Mouse (Mus musculus): Measurements from ENCODE around the gene Mcpt1. TPM values are rescaled to one million over a fixed set of nuclear protein-coding genes. Genes with fewer than 3 reads are reported as not detected.

The Mcpt1 gene
- 0.08 TPM in 1 of 2 replicates, not detected in the other for polyA plus RNA-seq (2012; rRNA removed)

DNA sequence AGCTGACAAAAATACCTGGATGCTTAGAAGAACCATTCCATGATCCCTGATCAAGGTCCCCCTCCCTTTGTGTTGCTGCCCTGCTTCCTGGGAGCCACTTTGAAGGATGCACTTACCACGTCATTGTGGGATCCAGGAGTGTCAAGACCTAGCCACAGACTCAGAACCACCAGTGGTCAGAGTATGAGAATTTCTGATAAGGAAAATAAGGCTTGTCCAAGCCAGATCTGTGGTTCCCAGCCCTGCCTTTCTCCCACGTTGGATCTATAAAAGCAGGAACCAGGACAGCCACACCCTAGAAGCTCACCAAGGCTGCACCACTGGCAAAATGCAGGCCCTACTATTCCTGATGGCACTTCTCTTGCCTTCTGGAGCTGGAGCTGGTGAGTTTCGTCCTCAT lies at the start of gene Mcpt1:
Gene Mcpt1, plus strand, starts transcription at position 301 of the 400 bp plus-strand sequence.

DNA sequence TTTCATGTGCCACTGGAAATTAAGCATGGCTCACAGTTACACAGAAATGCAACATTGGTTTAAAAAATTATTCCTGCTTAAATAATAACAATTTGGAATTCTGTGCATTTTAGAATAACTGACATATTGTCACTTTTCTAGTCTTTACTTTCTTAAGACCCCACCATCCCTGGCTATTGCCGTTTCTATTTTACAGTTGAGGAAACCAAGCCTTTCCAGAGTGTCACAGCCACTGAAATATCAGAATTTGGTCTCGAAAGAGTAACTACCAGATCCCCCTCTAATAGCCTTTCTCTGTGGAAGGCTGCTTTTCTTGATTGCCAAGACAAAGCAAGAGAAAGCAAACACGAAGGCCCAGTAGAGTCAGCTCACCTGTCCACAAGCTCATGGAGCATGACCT lies 12.6 kb downstream of the Mcpt1 start, which contains the start of gene Mcpt9:
Gene Mcpt9, minus strand, starts transcription at position 101 of the 400 bp plus-strand sequence.

DNA sequence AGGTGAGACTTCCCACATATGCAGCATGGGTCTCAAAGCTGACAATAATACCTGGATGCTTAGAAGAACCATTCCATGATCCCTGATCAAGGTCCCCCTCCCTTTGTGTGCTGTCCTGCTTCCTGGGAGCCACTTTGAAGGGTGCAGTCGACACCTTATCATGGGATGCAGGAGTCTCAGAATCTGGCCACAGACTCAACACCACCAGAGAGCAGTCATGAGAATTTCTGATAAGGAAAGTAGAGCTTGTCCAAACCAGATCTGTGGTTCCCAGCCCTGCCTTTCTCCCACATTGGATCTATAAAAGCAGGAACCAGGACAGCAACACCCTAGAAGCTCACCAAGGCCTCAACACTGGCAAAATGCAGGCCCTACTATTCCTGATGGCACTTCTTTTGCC lies 24.0 kb downstream of the Mcpt1 start, which contains the start of gene Mcpt2:
Gene Mcpt2, plus strand, starts transcription at position 250 of the 400 bp plus-strand sequence.

GRCm38 (mm10) chr14:56062213-56062612 lies 44.4 kb downstream of the Mcpt1 start, which contains the start of gene Mcpt4:
TSS of gene Mcpt4 (minus strand) at chr14:56062313.

Other genes starting within 250 kb of the Mcpt1 start
- 5.0 and 9.7 TPM in 2 replicates for gene Adcy4, start 233.9 kb upstream of the Mcpt1 start, polyA plus RNA-seq (2012; rRNA removed)
- 3.1 and 9.4 TPM in 2 replicates for gene Ripk3, start 229.1 kb upstream of the Mcpt1 start, polyA plus RNA-seq (2012; rRNA removed)
- gene Nfatc4, start 194.8 kb upstream of the Mcpt1 start, polyA plus RNA-seq (2012; rRNA removed): 29.1 and 48.1 TPM in 2 replicates
- 18.4 and 24.1 TPM in 2 replicates for gene Nynrin, start 164.0 kb upstream of the Mcpt1 start, polyA plus RNA-seq (2012; rRNA removed)
- 0.45 and 0.53 TPM in 2 replicates for gene Cbln3, start 133.6 kb upstream of the Mcpt1 start, polyA plus RNA-seq (2012; rRNA removed)
- gene Khnyn, start 133.0 kb upstream of the Mcpt1 start, polyA plus RNA-seq (2012; rRNA removed): 14.8 and 16.5 TPM in 2 replicates
- gene Sdr39u1, start 117.7 kb upstream of the Mcpt1 start, polyA plus RNA-seq (2012; rRNA removed): 102 and 107 TPM in 2 replicates
- gene Cma1, start 73.3 kb upstream of the Mcpt1 start, polyA plus RNA-seq (2012; rRNA removed): 1.4 and 5.1 TPM in 2 replicates
- not detected in 2 replicates for gene Cma2, start 67.0 kb upstream of the Mcpt1 start, polyA plus RNA-seq (2012; rRNA removed)
- not detected in 2 replicates for gene Mcpt9, start 12.5 kb downstream of the Mcpt1 start, polyA plus RNA-seq (2012; rRNA removed)
- gene Mcpt2, start 24.1 kb downstream of the Mcpt1 start, polyA plus RNA-seq (2012; rRNA removed): 0.06 TPM in 1 of 2 replicates, not detected in the other
- gene Mcpt4, start 44.3 kb downstream of the Mcpt1 start, polyA plus RNA-seq (2012; rRNA removed): 0.19 TPM in 1 of 2 replicates, not detected in the other
- 0.07 and 0.23 TPM in 2 replicates for gene Mcpt8, start 67.3 kb downstream of the Mcpt1 start, polyA plus RNA-seq (2012; rRNA removed)
- 0.22 and 0.29 TPM in 2 replicates for gene Ctsg, start 84.6 kb downstream of the Mcpt1 start, polyA plus RNA-seq (2012; rRNA removed)
- gene Gzme, start 102.7 kb downstream of the Mcpt1 start, polyA plus RNA-seq (2012; rRNA removed): not detected in 2 replicates
- gene Gzmd, start 114.6 kb downstream of the Mcpt1 start, polyA plus RNA-seq (2012; rRNA removed): not detected in 2 replicates
- not detected in 2 replicates for gene Gzmg, start 141.6 kb downstream of the Mcpt1 start, polyA plus RNA-seq (2012; rRNA removed)
- gene Gzmn, start 156.6 kb downstream of the Mcpt1 start, polyA plus RNA-seq (2012; rRNA removed): not detected in 2 replicates
- not detected in 2 replicates for gene Gzmf, start 193.4 kb downstream of the Mcpt1 start, polyA plus RNA-seq (2012; rRNA removed)
- gene Gzmc, start 216.7 kb downstream of the Mcpt1 start, polyA plus RNA-seq (2012; rRNA removed): 0.09 TPM in 1 of 2 replicates, not detected in the other
- gene Gzmb, start 244.3 kb downstream of the Mcpt1 start, polyA plus RNA-seq (2012; rRNA removed): 0.04 and 0.09 TPM in 2 replicates

All from central nervous system, embryonic 14 days (tissue).